Mouse (Mus musculus) neural tube, embryonic 15.5 days (tissue): ENCODE data around the gene Gm26566. TPM values are rescaled to one million over a fixed set of nuclear protein-coding genes. Genes with fewer than 3 reads are reported as not detected.
"Not testable (repeated sequence)": the region's sequence is repeated elsewhere in the genome, so short reads cannot be mapped to it uniquely, and the experiment has no call there.

Experiments
- ATAC-seq: fragments of 200-750 bp; cut with Nextera tagmentation; 2 replicates; pipeline ENCODE4 v1.8.0; 2017; ENCODE audit warnings: mild to moderate bottlenecking, moderate TSS enrichment, moderate library complexity; ENCODE audit not compliant: low FRiP score
- H3K27ac ChIP-seq: fragments of 300-500 bp; sonication (generic); replicated peaks from 2 replicates; pipeline ENCODE4 v1.5.1; 2015; ENCODE audit warnings: mild to moderate bottlenecking, inconsistent platforms
- H3K27me3 ChIP-seq: fragments of 300-500 bp; sonication (generic); replicated peaks from 2 replicates; pipeline ENCODE4 v1.6.1; 2015; ENCODE audit warnings: inconsistent platforms
- H3K36me3 ChIP-seq: fragments of 300-500 bp; sonication (generic); 2 replicates; pipeline ENCODE4 v1.6.1; 2015; ENCODE audit warnings: inconsistent platforms
- H3K4me1 ChIP-seq: fragments of 300-500 bp; sonication (generic); 2 replicates; pipeline ENCODE4 v1.6.1; 2015; ENCODE audit warnings: inconsistent platforms
- H3K4me2 ChIP-seq: fragments of 300-500 bp; sonication (generic); 2 replicates; pipeline ENCODE4 v1.6.1; 2015; ENCODE audit warnings: inconsistent platforms, mild to moderate bottlenecking, moderate library complexity
- H3K4me3 ChIP-seq: fragments of 300-500 bp; sonication (generic); replicated peaks from 2 replicates; pipeline ENCODE4 v1.5.1; 2015; ENCODE audit warnings: mild to moderate bottlenecking, inconsistent platforms
- H3K9ac ChIP-seq: fragments of 300-500 bp; sonication (generic); replicated peaks from 2 replicates; pipeline ENCODE4 v1.6.1; 2015; ENCODE audit warnings: mild to moderate bottlenecking, inconsistent platforms
- H3K9me3 ChIP-seq: fragments of 300-500 bp; sonication (generic); replicated peaks from 2 replicates; pipeline ENCODE4 v1.6.1; 2016; ENCODE audit warnings: inconsistent platforms
- WGBS: fragments of 180-500 bp; shearing (Covaris S2); methylation state at CpG from one replicate; pipeline ENCODE4 v1.1.7; 2015; ENCODE audit warnings: mixed read lengths; 5-methylcytosine and 5-hydroxymethylcytosine counted together
- polyA plus RNA-seq: library from polyadenylated mRNA; unstranded; fragments of >200 nt; fragmentation: Nextera tagmentation; extraction: Ambion mirVana; gene quantifications from 2 replicates; pipeline ENCODE4 v1.2.1, GENCODE M21; 2015

Gene Gm26566
- polyA plus RNA-seq, 1 experiment from 2014 or later, result 1.0 TPM

DNA sequence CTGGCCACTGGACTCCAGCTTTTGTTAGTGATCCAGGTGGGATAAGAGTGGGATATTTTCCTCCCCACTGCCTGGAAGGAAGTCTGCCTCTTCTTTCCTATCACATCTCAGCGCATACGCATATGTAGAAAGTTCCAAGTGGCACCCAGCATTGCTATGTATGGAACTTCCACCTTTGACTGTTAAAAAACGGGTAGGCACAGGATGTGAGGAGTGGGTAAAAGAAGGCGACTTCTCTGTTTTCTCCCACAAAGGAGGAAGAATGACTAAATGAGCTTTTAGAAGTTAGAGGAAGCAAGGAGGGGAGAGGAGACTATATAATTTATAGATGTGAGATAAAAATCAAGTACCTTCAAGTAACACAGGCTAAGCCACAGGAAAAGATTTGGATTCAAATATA lies 19.8 kb downstream of the Gm26566 start:
- Histone ChIP-seq H3K4me3 (no peak overlapping the region), H3K36me3 (no peaks in the 10 kb centered on the region), H3K9ac (no peak overlapping the region), H3K27ac (no peak overlapping the region), H3K4me1 (no peaks in the 10 kb centered on the region), H3K4me2 (no peak overlapping the region), H3K27me3 (no peaks in the 10 kb centered on the region), H3K9me3 (no peaks in the 10 kb centered on the region)
- ATAC-seq, result no peak
- WGBS, result 92% methylated on average over 4 of the region's 4 CpGs

- Histone ChIP-seq H3K4me2 (no peak overlapping the region), H3K27ac (no peak overlapping the region), H3K27me3 (no peaks in the 10 kb centered on the region), H3K9ac (no peak overlapping the region), H3K4me1 (no peaks in the 10 kb centered on the region), H3K4me3 (no peak overlapping the region), H3K9me3 (no peaks in the 10 kb centered on the region), H3K36me3 (no peaks in the 10 kb centered on the region)
- WGBS, result 79% methylated on average over 7 of the region's 7 CpGs
- ATAC-seq, result no peak
Measured at GRCm38 (mm10) chr4:88742771-88743371, 21.3 kb downstream of the Gm26566 start.

- H3K4me2 ChIP-seq, result no peak overlapping the region
- no peak overlapping the region for H3K4me3 ChIP-seq
- H3K9me3 ChIP-seq, result no peaks in the 10 kb centered on the region
- H3K36me3 ChIP-seq, result no peaks in the 10 kb centered on the region
- no peaks in the 10 kb centered on the region for H3K27me3 ChIP-seq
- ATAC-seq, result no peak
- WGBS, result 70% methylated on average over 3 of the region's 3 CpGs
- H3K9ac ChIP-seq, result no peak overlapping the region
- no peak overlapping the region for H3K27ac ChIP-seq
- H3K4me1 ChIP-seq, result no peaks in the 10 kb centered on the region
Measured at GRCm38 (mm10) chr4:88744207-88744606, 22.6 kb downstream of the Gm26566 start.

DNA sequence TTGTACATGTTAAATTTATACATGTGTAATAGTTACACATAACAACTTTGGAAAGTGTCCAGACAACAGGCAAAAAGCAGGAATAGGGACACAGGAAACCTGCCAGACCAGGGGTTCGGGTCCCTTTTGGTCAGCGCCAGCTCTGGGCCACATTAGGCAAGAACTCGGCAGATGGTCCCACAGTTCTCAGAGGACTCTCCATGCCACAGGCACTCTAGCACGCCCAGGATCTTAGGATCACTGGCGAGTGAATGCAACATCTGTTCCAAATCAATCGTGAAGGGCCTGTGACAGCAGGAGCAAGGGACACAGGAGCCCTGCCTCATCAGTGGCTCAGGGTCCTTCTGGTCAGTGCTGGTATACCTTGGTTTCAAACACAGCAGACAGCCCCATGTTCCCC lies 28.3 kb downstream of the Gm26566 start:
- no peaks in the 10 kb centered on the region for H3K36me3 ChIP-seq
- H3K9ac ChIP-seq, result no peak overlapping the region
- H3K4me1 ChIP-seq, result no peaks in the 10 kb centered on the region
- ATAC-seq, result no peak
- H3K27me3 ChIP-seq, result no peaks in the 10 kb centered on the region
- H3K4me2 ChIP-seq, result no peak overlapping the region
- H3K27ac ChIP-seq, result no peak overlapping the region
- WGBS, result 69% methylated on average over 6 of the region's 6 CpGs
- no peak overlapping the region for H3K4me3 ChIP-seq
- no peaks in the 10 kb centered on the region for H3K9me3 ChIP-seq

- not testable (repeated sequence) for H3K27ac ChIP-seq, H3K9ac ChIP-seq, ATAC-seq, H3K36me3 ChIP-seq, H3K27me3 ChIP-seq, H3K4me2 ChIP-seq, H3K4me3 ChIP-seq, H3K4me1 ChIP-seq, H3K9me3 ChIP-seq
- 82% methylated on average over 15 of the region's 15 CpGs for WGBS
Measured at GRCm38 (mm10) chr4:88754818-88755340, 33.3 kb downstream of the Gm26566 start, which contains the start of gene Gm13271. Gene Gm13271, plus strand, starts transcription at chr4:88754868.

- peak overlapping the region; percentile 47 for H3K4me3 ChIP-seq
- ATAC-seq, H3K4me1 ChIP-seq, H3K27me3 ChIP-seq, H3K36me3 ChIP-seq, H3K9me3 ChIP-seq: not testable (repeated sequence)
- H3K27ac ChIP-seq, result peak overlapping the region; percentile 74
- H3K4me2 ChIP-seq, result peak overlapping the region; percentile 68
- WGBS, result 12% methylated on average over 29 of the region's 31 CpGs
- H3K9ac ChIP-seq, result peak overlapping the region; percentile 33
Measured at GRCm38 (mm10) chr4:88756581-88757513, 35.2 kb downstream of the Gm26566 start.

DNA sequence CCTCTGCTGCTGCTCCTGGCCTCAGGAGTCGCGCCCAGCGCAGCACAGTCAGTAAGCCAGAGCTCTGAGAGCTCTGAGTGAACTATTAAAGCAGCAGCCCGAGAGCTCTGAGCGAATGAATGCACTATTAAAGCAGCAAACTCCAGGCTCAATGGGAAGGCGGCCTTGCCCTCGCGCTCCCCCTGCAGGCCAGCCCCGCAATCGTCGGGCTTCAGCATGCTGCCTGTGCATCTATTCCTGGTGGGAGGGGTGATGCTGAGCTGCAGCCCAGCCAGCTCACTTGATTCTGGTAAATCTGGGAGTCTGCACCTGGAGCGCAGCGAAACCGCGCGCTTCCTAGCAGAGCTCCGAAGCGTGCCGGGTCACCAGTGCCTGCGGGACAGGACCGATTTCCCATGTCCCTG lies 36.0 kb downstream of the Gm26566 start:
- Histone ChIP-seq H3K4me3 (peak overlapping the region; percentile 47), H3K27ac (peak overlapping the region; percentile 74), H3K9ac (peak overlapping the region; percentile 33), H3K4me2 (peak overlapping the region; percentile 68)
- H3K36me3 ChIP-seq, H3K4me1 ChIP-seq, H3K9me3 ChIP-seq, H3K27me3 ChIP-seq: not testable (repeated sequence)
- ATAC-seq, result peak; percentile 100
- WGBS, result 2% methylated on average over 20 of the region's 21 CpGs

DNA sequence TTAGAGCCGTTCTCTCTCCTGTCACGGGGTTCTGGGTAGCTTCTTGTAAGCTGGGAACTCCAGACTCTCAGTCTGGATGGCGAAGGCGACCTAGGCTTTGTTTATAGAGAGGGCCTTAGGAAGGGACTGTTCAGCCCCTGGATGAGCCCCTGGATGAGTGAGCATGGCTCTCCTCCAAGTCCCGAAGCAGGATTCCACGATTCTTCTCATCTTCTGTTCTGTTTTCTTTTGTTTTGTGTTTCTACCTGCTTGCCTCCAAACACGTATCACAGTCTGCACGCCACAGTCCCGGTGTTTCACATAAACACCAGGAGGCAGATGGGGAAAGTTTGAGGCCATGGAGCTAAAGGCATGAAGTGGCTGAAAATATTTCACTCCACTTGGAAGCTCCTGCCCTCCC lies 37.1 kb downstream of the Gm26566 start:
- 89% methylated on average over 9 of the region's 9 CpGs for WGBS
- not testable (repeated sequence) for ATAC-seq

DNA sequence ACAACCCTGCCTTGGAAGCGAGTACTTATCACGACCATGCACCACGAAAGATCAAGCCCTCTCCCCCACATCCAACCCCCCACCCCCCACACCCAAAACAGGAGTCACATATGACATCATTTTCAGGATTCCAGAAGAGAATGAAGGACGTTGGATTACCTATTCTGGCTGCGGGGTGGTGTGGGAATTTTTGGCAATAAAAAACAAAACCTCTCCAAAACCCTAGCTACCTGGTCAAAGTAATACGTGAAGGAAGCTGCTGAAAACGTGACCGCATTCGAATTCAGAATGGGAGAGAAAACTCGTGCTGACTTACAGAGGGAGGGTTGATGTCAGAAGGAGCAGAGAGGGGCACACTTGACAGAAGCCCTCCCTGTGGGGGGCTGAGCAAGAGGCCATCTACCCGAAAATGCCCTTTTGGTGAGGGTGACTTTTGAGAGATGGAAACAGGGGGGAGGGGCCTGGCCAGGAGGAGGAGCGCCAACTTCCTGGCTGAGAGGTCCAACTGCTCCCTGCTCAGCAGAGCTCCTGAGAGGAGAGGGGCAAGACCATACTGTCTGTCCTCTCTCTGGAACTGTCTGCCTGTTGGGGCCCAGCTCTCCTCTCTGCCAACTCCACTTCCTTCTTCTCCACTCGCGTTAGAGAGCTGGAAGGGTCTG lies 38.1 kb downstream of the Gm26566 start, which contains the start of gene Gm13283:
Gene Gm13283 (plus strand): TSS at position 510 of the 659 bp plus-strand sequence.
- H3K27ac ChIP-seq, H3K9ac ChIP-seq, ATAC-seq, H3K27me3 ChIP-seq, H3K4me1 ChIP-seq, H3K36me3 ChIP-seq, H3K9me3 ChIP-seq: not testable (repeated sequence)
- Histone ChIP-seq H3K4me3 (peak within 1 kb of the TSS; percentile 36), H3K4me2 (peak within 1 kb of the TSS; percentile 68)
- 35% methylated on average over 9 of the region's 14 CpGs for WGBS

More for the DNA sequence above, 37.1 kb downstream of the Gm26566 start:
- not testable (repeated sequence) for H3K9me3 ChIP-seq, H3K27ac ChIP-seq, H3K9ac ChIP-seq, H3K4me2 ChIP-seq, H3K4me1 ChIP-seq, H3K4me3 ChIP-seq, H3K36me3 ChIP-seq, H3K27me3 ChIP-seq

- H3K36me3 ChIP-seq, H3K27me3 ChIP-seq, ATAC-seq, H3K4me1 ChIP-seq, H3K9ac ChIP-seq, H3K9me3 ChIP-seq, H3K27ac ChIP-seq: not testable (repeated sequence)
- peak overlapping the region; percentile 68 for H3K4me2 ChIP-seq
- WGBS, result 0% methylated on average over 25 of the region's 28 CpGs
- H3K4me3 ChIP-seq, result peak overlapping the region; percentile 36
Measured at GRCm38 (mm10) chr4:88760431-88760830, 38.8 kb downstream of the Gm26566 start.

GRCm38 (mm10) chr4:88761776-88762175 lies 40.2 kb downstream of the Gm26566 start:
- H3K9ac ChIP-seq, H3K9me3 ChIP-seq, H3K4me1 ChIP-seq, H3K4me2 ChIP-seq, ATAC-seq, H3K27ac ChIP-seq, H3K36me3 ChIP-seq, H3K27me3 ChIP-seq, H3K4me3 ChIP-seq: not testable (repeated sequence)
- WGBS, result 71% methylated on average over 6 of the region's 8 CpGs
